Mouse (Mus musculus) urinary bladder, adult 2 months (tissue): ENCODE measurements around the gene Raf1. TPM values are rescaled to one million over a fixed set of nuclear protein-coding genes. Genes with fewer than 3 reads are reported as not detected.
A peak's percentile ranks its signal among the peaks of the same experiment; 100 is the strongest.

Source experiments
- DNase-seq: peaks from one replicate; pipeline ENCODE4 v3.0.0; 2022; ENCODE audit warnings: low spot score
- polyA plus RNA-seq: library from polyadenylated mRNA; depleted of rRNA; stranded (reverse); fragments of >200 nt; gene quantifications from 2 replicates; pipeline ENCODE4 v1.2.3, GENCODE M21; 2012; rRNA removed

Gene Raf1
- polyA plus RNA-seq: 107 and 120 TPM in 2 replicates

- peak; percentile 94 for DNase-seq
Observed at GRCm38 (mm10) chr6:115676452-115677128, at the start of gene Raf1. Gene Raf1, minus strand, starts transcription at chr6:115676635.

- DNase-seq: no peak
Observed at GRCm38 (mm10) chr6:115722246-115722645, 45.8 kb upstream of the Raf1 start.

- peak; percentile 29 for DNase-seq
Observed at GRCm38 (mm10) chr6:115717715-115718558, 41.5 kb upstream of the Raf1 start.

DNA sequence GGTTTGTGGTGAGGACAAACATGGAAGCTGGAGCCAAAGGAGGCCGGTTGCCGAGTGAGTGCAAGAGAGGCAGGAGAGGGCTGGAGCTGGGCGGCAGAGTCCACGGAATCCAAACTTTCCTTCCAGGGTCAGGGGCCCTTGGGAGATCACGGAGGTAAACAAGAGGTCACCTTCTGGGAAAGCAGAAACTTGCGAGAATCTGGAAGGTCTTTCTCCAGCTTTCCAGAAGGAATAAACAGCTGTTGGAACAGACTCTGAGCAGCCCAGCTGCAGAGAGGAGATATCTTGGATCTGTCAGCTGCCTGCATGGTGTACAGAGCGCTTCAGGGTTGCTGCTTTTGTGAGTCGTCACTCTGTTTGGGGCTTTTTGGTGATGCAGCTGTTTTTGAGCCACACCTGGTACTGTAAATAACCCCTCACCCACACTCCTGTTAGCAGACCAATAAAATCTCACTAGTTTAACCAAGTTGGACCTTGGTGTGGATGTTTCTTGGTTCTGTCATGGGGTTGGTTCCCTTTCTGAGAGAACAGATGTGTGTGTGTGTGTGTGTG lies 40.7 kb upstream of the Raf1 start:
- peak; percentile 24 for DNase-seq

GRCm38 (mm10) chr6:115711261-115711660 lies 34.8 kb upstream of the Raf1 start:
- DNase-seq: no peak

DNA sequence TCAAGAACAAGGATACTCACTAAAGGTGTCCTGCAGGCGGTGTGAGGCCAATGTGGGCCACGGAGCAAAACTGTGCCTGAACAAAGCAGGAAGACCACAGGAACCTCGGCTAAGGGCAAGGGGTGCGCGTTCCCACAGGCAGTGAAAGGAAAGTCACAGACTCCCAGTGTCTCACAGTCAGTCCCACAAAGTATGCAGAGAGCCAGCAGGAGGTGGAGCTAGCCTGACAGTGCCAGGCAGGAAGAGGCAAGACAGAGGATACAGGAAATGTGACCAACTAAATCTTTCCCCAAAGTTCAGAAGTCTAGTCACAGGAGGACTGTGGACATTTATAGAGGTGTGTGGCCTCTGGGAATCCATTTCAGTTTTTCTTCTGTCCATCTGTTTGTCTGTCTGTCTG lies 26.5 kb upstream of the Raf1 start:
- DNase-seq: no peak

- no peak for DNase-seq
Observed at GRCm38 (mm10) chr6:115701302-115701701, 24.9 kb upstream of the Raf1 start.

DNA sequence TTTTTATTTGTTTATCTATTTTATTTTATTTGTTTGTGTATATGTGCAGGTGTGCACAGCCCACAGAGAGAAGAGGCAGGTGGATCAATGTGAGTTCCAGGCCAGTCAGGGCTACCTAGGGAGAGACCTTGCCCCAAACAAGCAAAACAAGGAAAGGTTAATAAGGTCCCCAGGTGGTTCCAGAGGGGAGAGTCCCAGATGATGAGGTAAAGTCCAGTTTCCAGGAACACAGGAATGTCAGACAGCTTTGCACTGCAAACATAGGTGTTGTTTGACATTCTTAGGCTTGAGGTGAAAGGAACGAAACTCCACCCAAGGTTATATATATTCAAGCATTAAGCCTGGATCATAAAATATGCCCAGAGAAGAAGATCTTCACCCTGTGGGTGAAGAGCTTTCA lies 24.3 kb upstream of the Raf1 start:
- DNase-seq: no peak

DNA sequence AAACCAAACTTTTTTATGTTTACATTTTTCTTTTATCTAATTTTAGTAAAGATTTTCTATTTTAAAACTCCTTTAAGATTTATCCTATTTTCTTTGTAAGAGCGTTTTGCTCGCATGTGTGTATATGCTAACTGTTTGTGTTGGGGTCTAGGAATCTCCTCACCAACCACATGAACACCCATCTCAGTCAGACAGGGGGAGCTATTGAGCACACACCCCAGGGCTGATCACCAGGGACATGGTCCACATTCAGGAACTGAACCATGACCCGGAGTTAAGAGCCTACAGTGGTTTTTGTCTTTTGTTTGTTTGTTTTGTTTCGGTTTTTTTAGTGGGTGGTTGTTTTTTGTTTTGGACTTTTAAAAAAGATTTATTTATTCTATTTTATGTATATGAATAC lies 22.3 kb upstream of the Raf1 start:
- DNase-seq: no peak

- DNase-seq: no peak
Observed at GRCm38 (mm10) chr6:115697739-115698558, 21.5 kb upstream of the Raf1 start.

DNA sequence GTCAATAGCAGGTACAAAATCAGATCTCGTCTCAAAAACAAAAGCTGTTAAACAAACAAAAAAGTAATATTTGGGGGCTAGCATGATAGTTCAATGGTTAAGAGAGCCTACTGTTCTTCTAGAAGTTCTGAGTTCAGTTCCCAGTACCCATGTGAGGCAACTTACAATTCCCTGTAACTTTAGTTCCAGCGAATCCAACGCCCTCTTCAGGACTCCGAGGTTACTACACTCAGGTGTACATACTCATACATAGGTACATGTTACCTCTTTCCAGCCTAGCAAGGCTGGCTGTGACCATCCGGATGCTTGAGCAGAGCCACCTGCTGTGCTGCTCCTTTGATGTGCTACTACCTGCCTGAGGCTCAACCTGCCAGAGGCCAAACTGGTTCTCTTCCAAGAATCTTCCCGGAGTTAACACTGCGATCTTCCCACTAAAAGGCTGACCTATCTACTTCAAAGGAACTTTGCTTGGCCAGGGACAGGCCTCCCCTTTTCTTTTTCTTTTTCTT lies 20.3 kb upstream of the Raf1 start:
- no peak for DNase-seq

DNA sequence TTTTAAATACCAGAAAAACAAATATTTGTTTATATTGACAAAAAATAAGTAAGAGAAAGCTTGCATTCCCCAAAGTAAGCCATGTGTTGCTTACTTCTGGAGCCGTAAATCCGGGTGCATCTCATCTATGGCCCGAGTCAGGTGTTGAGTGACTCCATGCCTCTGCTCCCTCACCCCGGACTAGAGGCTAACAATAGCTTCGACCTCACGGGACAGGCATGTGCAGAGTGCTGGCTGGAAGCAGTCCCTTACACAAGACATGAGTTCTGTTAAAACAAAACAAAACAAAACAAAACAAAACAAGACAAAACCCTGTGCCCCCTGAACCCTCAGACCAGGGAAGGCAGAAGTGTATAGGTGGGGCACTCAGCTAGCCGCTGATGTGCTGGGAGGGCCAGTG lies 18.7 kb upstream of the Raf1 start:
- DNase-seq: no peak

DNA sequence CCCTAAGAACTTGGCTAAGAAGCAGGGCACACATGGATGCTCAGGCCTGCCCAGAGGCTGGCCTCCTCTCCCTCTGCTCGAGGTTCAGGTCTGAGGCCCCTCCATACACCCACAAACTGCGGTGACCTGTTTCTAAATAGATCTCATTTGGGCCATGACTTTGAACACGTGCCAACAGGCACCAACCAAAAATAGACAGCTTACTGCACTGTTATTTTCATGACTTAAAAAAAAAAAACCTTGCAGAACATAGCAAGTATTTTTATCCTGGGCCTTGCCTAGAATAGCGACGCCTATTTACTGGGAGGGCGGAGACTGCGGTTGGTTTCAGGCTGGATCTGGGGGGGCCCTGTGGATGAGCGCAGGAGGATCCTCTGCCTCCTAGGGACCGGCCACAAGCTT lies 18.0 kb upstream of the Raf1 start:
- DNase-seq: no peak

GRCm38 (mm10) chr6:115692963-115693730 lies 16.7 kb upstream of the Raf1 start:
- DNase-seq: no peak

DNA sequence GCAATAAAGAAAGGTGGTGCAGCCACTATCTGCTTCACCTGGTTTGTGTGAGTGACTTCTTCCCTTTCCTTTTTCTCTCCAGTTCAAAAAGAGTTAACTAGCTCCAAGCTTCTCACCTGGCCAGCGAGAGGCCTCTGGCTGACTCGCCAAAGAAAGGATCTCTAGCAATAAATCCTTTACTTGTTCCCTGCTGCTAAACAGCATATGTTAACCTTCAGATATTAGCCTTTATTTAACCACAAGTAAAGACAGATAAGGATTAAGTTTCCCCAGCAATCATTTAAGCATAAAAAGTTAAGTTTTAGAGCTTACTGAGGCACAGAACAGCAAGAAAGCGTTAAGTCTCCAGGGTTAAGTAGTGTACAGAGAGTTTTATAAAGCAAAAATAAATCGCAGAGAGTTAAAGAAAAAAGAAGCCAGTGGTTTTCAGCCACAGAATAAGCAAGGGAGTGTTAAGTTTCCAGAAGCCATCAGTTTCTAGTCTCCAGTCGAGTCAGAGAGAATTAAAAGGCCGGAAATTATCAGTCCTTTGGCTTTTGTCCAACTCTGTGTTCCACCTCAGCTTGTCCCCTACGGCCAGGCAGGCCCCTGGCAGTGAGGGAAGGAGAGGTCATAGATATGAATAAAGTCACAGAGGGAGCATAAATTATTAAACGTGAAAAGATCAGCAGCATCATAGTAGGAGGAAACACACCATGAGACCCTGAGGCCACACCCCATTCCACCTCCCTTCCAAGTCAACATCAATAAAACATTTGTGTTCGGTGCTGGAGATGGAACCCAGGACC lies 15.9 kb upstream of the Raf1 start:
- no peak for DNase-seq

DNA sequence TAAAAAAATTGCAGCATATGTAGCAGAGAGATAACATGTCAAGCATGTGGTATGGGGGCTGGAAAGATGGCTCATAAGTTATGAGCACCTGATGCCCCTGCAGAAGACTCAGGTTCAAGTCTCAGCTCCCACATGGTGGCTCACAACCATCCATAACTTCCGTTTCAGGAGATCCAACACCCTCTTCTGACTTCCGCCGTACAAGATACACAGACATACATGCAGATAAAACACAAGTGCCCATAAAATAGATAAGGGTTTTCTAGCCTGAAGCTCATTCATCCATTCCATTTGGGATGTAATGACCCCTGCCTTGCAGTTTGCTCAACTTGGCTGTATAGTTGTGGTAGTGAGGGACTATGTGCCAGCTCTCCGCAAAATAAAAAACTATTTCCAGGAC lies 13.7 kb upstream of the Raf1 start:
- no peak for DNase-seq

- DNase-seq: no peak
Observed at GRCm38 (mm10) chr6:115688589-115688988, 12.2 kb upstream of the Raf1 start.

DNA sequence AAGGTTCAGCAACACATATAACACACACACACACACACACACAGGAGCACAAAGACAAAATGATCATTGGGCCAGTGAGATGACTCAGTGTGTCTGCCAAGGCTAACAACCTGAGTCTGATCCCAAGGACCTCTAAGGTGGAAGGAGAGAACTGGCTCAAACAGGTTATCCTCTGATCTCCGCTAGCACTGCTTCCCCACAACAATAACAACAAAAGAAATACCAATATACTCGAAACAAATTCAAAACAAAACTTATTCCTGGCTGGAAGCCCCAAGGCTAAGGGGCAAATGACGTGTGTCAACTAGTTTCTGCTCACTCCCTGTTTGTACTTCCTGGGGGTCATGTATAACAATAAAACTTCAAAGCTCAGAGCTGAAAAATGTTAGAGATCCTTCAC lies 11.3 kb upstream of the Raf1 start:
- DNase-seq: no peak

DNA sequence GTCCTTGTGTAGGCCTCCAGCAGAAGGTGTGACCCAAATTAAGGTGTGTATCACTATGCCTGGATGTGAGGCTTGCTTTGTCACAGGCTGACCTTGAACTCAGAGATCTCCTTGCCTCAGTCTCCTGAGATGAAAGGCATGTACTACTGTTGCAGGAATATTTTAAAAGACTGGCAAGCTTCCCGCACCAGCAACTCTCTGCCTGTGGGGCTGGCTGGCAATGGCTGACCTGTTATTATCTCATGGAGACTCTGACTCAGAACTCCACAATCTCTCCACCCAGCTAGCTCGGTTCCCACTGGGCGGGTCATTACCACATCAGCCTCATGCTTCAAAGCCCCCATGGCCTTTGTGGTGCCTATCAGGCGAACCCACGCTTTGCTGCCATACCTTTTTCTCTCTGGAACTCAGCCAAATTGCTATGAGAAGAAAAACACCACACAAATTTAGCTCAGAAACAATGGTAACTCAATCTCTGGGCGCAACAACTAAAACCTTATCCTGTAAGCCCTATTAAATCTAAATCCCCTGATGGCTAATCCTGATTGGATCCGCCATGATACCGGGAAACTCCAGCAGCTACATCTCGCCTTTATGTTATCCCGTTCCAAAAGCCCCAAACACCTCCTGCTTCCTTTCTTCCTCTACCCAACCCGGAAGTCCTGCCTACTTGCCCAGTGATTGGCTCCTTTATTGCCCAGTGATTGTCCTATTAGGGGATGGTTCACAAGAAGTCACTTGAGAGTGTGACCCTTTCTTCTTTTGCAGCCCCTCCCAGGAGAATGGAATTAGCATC lies 8.6 kb upstream of the Raf1 start:
- no peak for DNase-seq
